Mouse (Mus musculus) adrenal gland, postnatal 4 days (tissue): ENCODE results near the gene Slc26a3. TPM values are rescaled to one million over a fixed set of nuclear protein-coding genes. Genes with fewer than 3 reads are reported as not detected.

Experiments used
- DNase-seq, 2 experiments: peaks; one replicate each; pipeline ENCODE4 v3.0.0; 2021 to 2022; ENCODE audit warnings: low spot score in 2 of 2, mixed read lengths in 2 of 2
- long read RNA-seq, 2 experiments: library from polyadenylated mRNA; stranded (forward); transcript quantifications; one replicate each; pipeline ENCODE4 v2.0.0; 2021
- total RNA-seq, 2 experiments: library from RNA; stranded (reverse); gene quantifications; 2 replicates each; pipeline ENCODE4 v1.2.3; 2021

The Slc26a3 gene
- total RNA-seq, result under 1 TPM in 1 of 2 experiments, not detected in 1; 0.17 TPM
- long read RNA-seq, experiment 1, result 0 reads
- long read RNA-seq, experiment 2, result 0 reads

- DNase-seq, result no peak
Measured at GRCm38 (mm10) chr12:31390571-31390970, at the start of gene Slc26a3. Slc26a3 (plus strand) TSS chr12:31390871.

GRCm38 (mm10) chr12:31350191-31350943, 40.3 kb upstream of the Slc26a3 start:
- no peak for DNase-seq

DNA sequence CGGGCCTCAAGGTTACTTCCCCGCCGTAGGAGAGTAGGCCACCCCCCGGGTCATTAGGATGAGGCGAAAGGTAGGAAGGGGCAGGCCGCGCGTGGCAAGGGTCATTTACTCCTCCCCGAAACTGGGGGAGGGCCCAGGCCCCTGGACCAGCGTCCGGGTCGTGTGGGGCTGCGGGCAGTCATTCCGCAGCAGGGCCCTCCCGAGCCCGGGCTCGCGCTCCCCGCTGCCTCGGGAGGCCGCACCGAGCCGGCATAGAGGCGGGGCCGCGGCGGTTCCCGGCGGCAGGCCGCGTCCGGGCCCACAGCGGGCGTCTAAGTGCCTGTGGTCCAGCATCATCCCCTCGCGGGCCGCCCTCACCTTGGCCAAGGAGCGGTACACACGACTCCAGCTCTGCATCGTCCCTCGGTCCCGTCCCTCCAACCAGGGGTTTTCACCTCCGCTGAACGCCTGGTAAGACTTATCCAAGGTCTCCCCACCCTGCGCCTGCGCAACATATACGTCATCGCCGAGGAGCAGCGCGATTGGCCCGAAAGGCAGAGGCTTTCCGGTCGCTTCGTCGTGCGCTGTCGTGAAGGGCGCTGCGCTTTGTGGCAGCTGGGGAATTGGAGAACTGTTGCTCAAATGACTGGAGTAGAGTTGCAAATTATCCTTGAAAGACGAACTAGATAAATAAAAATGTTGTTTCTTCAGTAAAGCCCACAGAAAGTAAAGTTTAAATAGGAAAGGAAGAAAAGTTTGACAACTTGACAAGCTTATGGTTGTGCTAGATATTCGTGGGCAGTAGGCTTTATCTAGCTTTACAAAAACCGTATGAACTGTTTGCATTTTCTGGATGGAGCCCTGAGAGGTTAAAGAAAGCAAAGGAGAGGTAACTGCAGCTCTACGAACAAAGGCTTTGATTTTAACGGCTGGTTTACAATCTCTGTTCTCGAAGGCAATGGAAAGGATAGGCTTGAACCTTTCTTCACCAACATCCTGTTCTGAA, 39.4 kb upstream of the Slc26a3 start, which contains the start of gene Dld:
TSS of gene Dld (minus strand) at position 510 of the 985 bp plus-strand sequence.
- peak; percentile 91 to 97 for DNase-seq

- DNase-seq, result no peak
Measured at GRCm38 (mm10) chr12:31366428-31366827, 24.2 kb upstream of the Slc26a3 start.

DNA sequence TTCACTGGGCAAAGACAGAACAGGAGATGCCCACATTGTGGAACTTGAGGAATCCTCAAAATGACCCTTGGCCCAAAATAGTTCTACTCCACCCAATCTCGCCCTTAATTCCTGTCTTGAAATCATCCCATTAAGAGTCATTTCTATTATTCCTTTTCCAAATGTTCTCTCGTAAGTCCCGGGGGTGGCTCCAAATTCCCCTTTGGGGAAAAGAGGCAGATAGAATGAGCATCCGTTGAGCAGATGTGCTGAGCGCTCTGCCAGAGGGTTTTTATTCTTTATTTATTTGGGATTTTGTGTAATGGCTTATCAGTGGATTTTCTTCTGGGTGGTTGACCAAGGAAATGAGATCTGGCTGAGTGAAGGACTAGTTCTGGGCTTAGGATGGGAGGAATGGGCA, 22.9 kb upstream of the Slc26a3 start:
- DNase-seq, result no peak

GRCm38 (mm10) chr12:31369118-31369517, 21.6 kb upstream of the Slc26a3 start:
- DNase-seq, result no peak

- no peak for DNase-seq
Measured at GRCm38 (mm10) chr12:31369656-31370055, 21.0 kb upstream of the Slc26a3 start.

- DNase-seq, result peak; percentile 16 to 42
Measured at GRCm38 (mm10) chr12:31374603-31375282, 15.9 kb upstream of the Slc26a3 start.

GRCm38 (mm10) chr12:31375283-31375615, 15.4 kb upstream of the Slc26a3 start:
- no peak for DNase-seq

DNA sequence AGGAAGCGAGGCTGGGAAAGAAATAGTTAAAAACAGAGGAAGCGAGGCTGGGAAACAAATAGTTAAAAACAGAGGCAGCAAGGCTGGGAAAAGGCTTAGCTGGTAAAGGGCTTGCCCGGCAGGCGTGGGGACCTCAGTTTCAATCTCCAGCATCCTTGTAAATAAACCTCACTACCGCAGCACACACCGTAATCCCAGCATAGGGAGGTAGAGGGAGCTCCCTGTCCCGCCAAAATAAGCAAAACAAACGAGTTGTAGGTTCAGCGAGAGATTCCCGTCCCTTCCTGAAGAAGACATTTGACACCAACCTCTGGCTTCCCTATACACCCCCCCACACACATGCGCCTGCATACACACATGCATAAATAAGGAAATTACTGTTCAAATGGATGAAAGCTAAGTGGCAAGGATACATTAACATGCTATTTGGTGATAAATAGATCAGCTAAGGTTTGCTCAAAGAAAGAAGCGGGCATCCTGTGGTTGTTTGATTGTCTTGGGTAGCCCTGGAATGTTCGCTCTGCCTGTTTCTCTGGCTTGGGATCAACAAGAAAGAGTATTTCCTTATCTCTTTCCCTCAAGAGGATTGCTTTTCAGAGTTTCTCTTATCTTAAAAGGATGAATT, 14.2 kb upstream of the Slc26a3 start:
- no peak for DNase-seq

DNA sequence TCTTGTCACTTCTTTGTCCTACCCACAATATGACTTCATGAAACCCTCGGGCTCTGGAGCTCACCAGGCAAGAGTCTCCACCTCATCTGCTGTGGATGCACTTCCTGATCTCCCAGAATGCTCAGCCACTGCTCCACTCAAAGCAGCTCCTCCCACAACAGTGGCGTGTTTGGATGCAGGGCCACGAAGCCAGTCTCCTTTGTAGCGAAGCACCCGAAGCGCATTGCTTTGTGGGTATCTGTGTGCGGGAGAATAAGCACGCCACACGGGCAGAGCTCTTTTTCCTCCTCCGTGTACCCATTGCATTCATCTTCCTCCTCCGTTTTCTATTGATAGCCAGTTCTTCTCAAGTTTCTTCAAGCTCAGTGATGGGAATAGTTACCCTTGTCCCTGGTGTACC, 13.4 kb upstream of the Slc26a3 start:
- no peak for DNase-seq

DNA sequence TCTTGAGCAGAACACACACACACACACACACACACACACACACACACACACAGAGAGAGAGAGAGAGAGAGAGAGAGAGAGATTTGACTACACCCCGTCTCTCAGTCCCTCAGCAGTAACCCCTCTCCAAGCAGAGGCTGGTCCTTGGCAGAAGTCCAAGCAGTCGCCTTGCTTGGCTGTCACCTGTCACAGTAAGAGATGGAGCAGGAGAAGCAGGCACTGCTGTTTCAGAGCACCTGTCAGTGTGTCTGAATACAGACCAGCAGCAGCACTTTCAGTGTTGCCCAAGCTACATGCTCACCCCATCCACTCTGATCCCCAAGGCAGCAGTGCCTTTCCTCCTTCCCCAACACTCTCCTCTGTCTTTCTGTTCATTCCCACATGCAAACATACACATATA, 9.8 kb upstream of the Slc26a3 start:
- no peak for DNase-seq

GRCm38 (mm10) chr12:31382451-31382850, 8.2 kb upstream of the Slc26a3 start:
- no peak for DNase-seq

- DNase-seq, result no peak
Measured at GRCm38 (mm10) chr12:31387303-31387702, 3.4 kb upstream of the Slc26a3 start.

GRCm38 (mm10) chr12:31391696-31392095, 1.0 kb downstream of the Slc26a3 start:
- DNase-seq, result no peak

DNA sequence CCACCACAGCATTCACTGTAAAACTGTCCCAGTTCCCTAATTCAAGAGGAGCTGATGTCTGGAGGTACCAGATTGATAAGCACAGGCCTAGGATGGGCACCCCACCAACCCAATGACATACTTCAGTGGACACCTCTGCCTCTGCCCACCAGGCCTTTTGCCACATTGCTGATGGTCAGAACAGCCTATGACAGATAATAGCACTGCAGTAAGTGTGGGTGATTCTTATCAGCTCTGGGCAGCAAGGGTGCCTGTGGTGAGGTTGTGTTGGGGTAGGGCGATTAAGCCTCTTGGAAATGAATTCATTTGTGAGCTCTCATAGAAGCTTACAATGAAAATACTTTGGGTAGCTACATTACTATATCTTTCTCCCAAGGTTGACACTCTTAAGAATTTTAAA, 5.2 kb downstream of the Slc26a3 start:
- DNase-seq, result no peak

DNA sequence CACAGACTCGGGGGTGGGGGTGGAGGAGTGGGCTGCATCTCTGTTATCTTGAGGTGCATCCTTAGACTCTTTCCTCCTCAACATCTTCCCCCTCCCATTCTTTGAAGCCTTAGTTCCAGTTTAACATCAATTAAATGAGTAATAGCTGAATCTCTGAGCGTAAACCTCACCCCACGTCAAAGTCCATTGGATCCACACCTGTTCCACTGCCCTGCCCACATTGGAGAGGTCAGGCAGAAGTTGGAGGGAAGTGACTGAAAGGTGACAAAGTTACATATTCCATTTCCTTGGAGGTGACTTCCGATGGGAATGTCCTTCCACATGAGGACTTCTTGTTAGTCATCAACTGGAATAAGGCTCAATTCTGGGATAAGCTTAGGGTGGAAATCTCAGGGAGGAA, 7.0 kb downstream of the Slc26a3 start:
- no peak for DNase-seq

DNA sequence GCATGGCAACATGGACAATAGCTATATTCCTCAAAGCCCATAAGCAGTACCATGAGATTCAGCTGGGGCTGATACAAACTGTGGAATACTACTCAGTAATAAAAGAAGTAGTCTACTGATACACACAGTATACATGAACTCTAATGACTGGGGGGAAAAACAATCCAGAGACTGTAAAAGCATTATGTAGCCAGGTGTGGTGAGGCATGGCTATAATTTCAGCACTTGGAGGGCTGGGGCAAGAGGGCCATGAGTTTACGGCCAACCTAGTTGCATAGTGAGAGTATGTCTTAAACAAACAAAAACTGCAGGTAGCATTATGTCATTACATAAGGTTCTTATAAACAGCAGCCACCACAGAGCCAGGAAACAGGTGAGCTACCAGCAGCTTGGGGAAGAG, 10.2 kb downstream of the Slc26a3 start:
- DNase-seq, result no peak

- no peak for DNase-seq
Measured at GRCm38 (mm10) chr12:31401930-31402329, 11.3 kb downstream of the Slc26a3 start.

DNA sequence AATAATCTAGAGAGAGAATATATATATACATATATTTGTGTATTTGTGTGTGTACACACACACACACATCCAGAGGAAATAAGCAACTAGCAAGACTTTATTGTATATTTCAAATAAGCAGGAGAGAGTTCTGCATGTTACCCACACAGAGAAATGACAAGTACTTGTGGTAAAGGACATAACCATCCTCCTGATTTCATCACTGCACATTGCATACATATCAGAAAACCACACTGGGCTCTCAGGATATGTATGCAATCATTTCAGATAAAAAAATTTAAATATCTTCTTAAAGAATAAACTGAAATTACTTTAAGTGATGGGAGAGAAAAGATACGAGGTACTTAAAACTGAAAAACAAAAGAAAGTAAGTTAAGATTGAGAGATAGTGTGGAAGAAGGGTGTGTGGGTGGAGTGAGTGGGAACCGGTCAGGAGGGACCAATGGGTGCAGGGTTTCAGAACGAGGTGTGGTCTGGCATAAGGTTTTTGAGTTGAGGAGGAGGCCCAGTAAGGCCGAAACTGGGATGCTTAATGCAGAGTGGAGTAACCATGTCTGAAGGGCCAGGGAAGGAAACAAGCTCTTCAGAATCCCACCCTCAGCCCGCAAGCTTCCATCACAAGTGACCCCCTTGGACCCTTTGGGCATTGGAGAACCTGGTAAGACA, 14.0 kb downstream of the Slc26a3 start:
- DNase-seq, result no peak
